Mouse (Mus musculus) G1E-ER4 (cell line): ENCODE results near the gene Mogs. TPM values are rescaled to one million over a fixed set of nuclear protein-coding genes. Genes with fewer than 3 reads are reported as not detected.

Experiments
- GATA1 ChIP-seq: IDR thresholded peaks from one replicate; pipeline ENCODE4 v1.8.0; 2012; ENCODE audit warnings: low read length, inconsistent platforms
- polyA plus RNA-seq: library from polyadenylated mRNA; stranded (reverse); fragments of >175 nt; gene quantifications from 2 replicates; pipeline ENCODE4 v1.2.3, GENCODE M21; 2012

Mogs gene
- polyA plus RNA-seq: 163 and 176 TPM in 2 replicates

DNA sequence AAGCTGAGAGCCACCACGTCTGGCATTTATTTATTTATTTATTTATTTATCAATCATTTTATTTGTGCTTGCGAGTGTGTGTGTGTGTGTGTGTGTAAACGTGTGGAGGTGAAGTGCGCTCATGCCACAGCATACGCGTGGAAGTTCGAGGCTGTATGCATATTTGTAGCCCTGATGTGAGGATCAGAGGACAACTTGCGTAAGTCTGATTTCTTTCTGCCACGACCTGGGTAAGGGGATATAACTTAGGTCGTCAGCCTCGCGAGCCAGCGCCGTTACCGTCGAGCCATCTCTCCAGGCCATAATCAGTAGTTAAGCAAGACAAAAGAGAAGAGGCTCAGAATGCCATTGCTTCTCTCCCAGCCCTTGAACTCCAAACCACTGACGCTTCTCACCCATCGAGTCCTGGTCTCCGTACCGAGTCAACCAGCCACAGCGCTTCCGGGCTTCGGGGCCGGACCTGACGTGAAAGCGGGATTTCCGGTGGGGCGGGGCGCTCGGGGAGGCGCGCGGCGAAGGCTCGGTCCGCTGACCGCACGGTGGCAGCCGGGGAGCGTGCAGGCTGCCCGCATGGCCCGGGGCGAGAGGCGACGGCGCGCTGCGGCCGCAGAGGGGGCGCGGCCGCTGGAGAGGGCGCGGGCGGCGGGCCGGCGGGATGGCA, at the start of gene Mogs:
TSS of gene Mogs (plus strand) at position 486 of the 661 bp plus-strand sequence.
- TF ChIP-seq GATA1: no peak

DNA sequence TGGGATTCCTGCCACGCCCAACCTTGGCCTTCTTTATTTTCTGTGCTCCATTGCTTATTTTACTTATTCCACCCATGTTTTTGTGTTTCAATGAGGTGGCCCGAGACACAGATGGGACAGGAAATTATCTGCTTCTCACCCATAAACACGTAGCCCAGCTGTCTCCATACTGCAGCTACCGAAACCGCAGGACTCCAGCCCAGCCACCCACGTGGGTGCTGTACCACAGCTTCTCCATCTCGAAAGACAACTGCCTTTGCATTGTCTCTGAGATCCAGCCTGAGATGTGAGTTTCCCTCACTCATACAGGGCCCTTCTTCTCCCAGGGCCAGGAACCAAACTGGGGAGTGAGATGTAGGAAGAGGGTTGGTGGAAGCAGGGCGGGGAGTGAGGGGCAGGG, 49.3 kb upstream of the Mogs start:
- no peak for TF ChIP-seq GATA1

DNA sequence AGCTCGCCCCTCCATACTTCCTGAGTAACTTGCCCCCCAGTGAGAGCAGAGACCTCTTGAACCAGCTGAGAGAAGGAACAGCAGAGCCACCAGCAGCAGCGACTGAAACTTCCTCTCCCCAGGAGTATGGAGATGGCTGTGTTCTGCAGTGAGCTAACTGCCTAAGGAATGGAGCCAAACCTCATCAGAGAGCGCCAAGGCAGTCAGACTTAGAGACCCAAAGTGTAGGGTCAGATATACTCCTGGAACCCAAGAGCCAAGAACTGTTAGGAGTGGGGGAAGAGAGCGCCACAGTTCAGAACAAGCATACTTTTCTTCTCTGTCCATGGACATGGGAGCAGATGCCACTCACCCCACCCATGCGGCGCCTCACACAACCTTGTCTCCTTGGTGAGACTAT, 48.9 kb upstream of the Mogs start:
- TF ChIP-seq GATA1: no peak

- TF ChIP-seq GATA1: no peak
Measured at GRCm38 (mm10) chr6:83068221-83068620, 47.1 kb upstream of the Mogs start.

- no peak for TF ChIP-seq GATA1
Measured at GRCm38 (mm10) chr6:83068706-83069487, 46.4 kb upstream of the Mogs start.

DNA sequence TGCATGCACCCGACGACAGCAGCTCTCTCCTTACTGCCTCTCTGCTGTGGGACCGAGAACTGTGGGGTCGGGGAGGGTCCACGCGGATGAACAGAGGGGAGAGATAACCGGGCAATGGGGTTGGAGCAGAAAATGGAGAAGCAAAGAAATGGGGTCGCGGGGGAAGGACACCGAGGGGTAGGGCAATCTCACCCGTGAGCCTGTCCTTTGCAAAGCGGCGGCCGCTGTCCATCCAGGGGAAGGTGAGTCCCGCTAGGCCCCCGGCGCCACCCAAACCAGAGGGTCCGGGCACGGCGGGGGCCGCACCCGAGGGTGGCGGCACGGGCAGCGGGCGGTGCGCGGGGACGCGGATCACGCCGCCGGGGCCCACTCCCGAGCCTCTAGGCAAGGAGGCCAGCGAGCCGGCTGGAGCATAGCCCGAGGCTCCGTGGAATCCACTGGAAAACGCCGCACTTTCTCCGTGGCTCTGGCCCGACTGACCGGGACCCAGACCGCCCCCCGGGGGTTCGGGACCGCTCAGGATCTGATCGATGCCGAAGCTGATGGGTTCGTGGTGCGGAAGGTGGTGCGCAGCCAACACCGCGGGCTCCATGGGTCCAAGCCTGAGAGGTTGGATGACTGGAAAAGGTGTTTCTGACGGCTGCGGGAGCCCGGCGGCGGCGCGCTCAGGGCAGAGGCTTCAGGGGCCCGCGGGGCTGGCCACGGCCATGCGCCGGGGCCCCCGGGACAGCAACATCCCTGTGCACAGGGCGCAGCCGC, 45.6 kb upstream of the Mogs start:
- TF ChIP-seq GATA1: no peak

DNA sequence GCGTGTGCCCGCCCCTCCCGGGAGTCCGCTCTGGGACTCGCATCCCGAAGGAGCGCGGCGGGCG, 45.2 kb upstream of the Mogs start, which contains the start of gene Tlx2:
TSS of gene Tlx2 (minus strand) at position 47 of the 64 bp plus-strand sequence.
- TF ChIP-seq GATA1: no peak

DNA sequence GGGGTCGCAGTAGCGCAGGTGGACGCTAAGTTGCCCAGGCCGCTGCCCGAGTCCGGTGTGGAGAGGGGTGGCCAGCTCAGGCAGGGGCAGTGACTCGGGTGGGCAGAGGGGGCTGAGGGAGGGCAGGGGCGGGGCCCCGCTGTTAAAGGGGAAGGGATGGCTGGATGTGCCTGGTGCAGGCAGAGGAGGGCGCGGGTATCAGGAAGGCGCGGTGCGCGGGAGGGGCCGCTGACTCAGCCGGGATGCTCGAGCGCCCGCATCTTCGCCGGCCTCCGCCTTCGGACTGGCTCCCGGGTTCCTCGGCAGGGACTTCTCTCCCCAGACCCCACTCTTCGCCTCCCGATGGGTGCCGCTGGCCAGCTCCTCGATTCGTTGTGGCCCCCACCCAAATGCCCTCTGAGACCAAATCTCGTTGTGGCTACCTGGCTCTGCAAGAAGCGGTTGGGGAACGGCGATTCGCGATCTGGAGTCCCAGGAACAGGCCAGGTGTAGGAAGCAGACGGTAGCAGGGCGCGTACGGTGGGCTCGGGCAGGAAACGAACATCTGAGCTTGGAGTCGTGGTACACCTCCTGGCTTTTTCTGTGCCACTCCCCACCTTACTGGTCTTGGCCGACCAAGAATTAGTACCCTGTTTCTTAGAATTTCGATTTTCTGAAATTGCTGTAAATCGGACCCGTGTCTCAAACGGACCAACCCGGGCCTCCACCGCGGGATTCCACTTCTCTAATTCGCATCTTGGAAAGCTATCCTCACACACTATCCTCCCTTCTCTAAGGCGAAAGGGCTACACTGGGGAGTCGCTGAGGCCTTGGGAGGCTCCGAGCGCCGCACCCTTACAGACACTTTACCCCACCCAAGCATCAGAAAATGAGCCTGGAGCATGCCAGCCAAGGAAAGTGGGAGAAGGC, 44.7 kb upstream of the Mogs start:
- no peak for TF ChIP-seq GATA1

- TF ChIP-seq GATA1: no peak
Measured at GRCm38 (mm10) chr6:83071220-83071619, 44.1 kb upstream of the Mogs start.

DNA sequence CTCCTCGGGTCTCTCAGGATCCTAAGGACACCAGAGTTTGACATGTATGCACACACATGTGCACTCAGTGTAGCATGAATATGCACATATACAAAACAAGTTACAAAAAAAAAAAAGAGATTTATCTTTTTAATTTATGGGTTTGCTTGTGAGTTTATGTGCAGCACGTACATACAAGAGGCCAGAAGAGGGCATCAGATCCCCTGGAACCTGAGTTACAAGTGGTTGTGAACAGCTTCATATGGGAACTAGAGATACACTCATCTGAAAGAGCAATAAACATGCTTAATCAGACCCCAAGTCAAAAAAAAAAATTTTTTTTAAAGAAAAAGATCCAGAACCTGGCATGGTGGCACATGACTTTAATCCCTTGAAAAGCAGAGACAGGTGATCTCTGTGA, 40.3 kb upstream of the Mogs start:
- no peak for TF ChIP-seq GATA1

DNA sequence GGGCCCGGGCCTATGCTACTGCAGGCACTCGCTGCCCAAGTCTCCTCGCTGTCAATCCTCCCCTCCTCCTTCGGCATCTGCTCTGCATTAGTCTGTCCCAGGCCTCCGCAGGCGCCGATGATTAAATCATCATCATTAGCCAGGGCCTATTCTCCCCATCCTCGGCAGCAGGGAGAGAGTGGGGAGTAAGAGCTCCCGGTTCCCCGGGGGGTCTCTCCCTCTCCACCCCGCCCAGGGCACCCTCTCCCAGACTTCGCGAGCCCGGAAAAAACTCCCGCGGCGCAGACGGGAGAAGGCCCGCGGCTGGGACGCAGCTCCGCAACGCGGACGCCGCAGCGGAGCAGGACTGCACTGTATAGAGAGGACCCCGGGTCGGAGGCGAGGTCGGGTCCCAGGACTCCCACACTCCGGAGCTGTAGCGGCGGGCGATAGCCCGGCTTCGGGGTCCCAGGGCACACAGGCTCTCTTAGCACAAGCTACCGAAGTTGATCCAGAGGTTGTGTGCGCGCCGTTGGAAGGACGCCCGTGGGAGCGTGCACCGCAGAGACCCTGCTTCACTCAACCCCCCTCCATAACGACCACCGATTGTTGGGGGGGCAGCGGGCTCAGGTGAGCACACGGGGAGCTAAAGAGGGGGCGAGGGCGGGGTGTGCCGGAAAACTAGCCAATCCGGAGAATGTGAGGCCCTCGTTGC, 37.5 kb upstream of the Mogs start, which contains the start of gene Pcgf1:
TSS of gene Pcgf1 (plus strand) at position 240 of the 694 bp plus-strand sequence.
- TF ChIP-seq GATA1: no peak

GRCm38 (mm10) chr6:83078324-83078858, 36.9 kb upstream of the Mogs start:
- no peak for TF ChIP-seq GATA1

DNA sequence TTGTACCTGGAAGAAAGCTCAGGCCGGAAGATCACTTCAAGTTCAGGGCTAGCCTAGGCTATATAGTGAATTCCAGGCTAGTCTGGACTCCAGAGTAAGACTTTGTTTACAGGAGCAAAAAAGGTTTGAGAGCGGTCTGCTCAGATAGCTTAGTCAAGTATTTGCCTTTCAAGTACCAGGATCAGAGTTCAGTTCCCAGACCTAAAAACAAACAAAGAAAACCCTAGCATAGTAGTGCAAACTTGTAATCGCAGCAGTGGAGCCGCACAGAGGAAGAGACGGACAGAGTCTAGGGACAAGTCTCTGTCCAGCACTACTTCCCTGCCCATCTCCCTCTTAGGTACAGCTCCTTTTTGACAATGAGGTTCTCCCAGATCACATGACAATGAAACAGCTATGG, 35.1 kb upstream of the Mogs start:
- no peak for TF ChIP-seq GATA1

DNA sequence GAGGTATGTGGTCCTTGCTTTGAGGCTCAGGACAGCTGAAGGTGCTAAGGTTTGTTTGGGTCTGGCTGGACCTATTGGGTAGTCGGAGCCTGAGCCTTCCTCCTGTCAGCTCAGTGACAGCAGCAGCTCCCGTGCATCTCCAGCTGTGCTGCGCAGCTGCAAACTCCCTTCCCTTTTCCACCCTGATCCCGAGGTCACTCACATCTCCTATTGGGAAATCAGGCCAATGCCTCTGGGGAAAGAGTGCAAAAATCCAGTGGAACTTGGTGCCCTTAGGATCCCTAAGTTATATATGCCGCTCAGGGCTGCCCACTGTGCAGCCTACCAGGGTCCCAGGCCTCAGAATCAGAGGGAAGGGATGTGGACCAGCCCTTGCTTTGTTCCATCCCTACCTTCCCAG, 31.8 kb upstream of the Mogs start:
- no peak for TF ChIP-seq GATA1

DNA sequence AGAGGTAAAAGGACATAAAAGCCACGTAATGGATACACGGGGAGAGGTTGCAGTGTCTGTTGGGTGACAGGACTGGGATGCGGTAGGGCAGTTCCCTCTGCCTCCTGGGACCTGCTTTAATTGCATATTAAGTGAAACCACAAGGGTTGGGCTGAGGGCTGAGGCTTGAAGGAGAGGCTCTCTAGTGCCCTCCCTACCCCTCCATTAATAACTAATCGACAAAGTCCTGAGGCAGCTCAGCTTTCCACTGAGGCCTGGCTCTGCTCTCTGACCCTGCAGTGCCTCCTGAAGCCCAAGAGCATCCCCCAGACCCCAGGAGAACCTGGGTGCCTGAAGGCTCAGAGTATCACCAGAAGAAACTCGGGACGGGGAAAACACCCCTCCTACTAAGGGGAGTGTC, 30.8 kb upstream of the Mogs start:
- TF ChIP-seq GATA1: no peak
